Mouse (Mus musculus): Measurements from ENCODE around the gene Mark2. TPM values are rescaled to one million over a fixed set of nuclear protein-coding genes. Genes with fewer than 3 reads are reported as not detected.

The Mark2 gene
- polyA plus RNA-seq, 1 experiment from 2014 or later, result 53.9 TPM

- no peak overlapping the region for H3K27ac ChIP-seq (ENCODE audit: low read depth, low read length)
- no peak for ATAC-seq (ENCODE audit: low FRiP score)
Observed at GRCm38 (mm10) chr19:7339026-7339425, 2.6 kb downstream of the Mark2 start.

GRCm38 (mm10) chr19:7337781-7338342 lies 3.8 kb downstream of the Mark2 start:
- DNase-seq (ENCODE audit: low spot score, missing footprints), result peak; percentile 12
- H3K4me2 ChIP-seq, result no peak overlapping the region
- no peak overlapping the region for H3K27ac ChIP-seq (ENCODE audit: low read depth, low read length)
- no peak overlapping the region for H3K9ac ChIP-seq (ENCODE audit: low read length)
- 90% methylated on average over 2 of the region's 2 CpGs for WGBS
- peaks cover 25% of the 10 kb centered on the region for H3K4me1 ChIP-seq (ENCODE audit: control insufficient read depth, insufficient read depth, low read length)
- no peaks in the 10 kb centered on the region for H3K27me3 ChIP-seq (ENCODE audit: control insufficient read depth, insufficient read depth, low read length)
- no peak for ATAC-seq (ENCODE audit: low FRiP score)
- H3K9me3 ChIP-seq (ENCODE audit: control insufficient read depth, low read length), result no peaks in the 10 kb centered on the region
- H3K4me3 ChIP-seq (ENCODE audit: low read depth, low read length), result no peak overlapping the region
- H3K36me3 ChIP-seq (ENCODE audit: control insufficient read depth, insufficient read depth, low read length), result no peaks in the 10 kb centered on the region

More at GRCm38 (mm10) chr19:7339026-7339425, 2.6 kb downstream of the Mark2 start:
- H3K36me3 ChIP-seq (ENCODE audit: control insufficient read depth, insufficient read depth, low read length), result no peaks in the 10 kb centered on the region
- H3K4me1 ChIP-seq (ENCODE audit: control insufficient read depth, insufficient read depth, low read length), result peaks cover 25% of the 10 kb centered on the region
- no peaks in the 10 kb centered on the region for H3K9me3 ChIP-seq (ENCODE audit: control insufficient read depth, low read length)
- H3K4me3 ChIP-seq (ENCODE audit: low read depth, low read length), result peak overlapping the region; percentile 11; the same call in 1 of the 2 replicates
- H3K27me3 ChIP-seq (ENCODE audit: control insufficient read depth, insufficient read depth, low read length), result no peaks in the 10 kb centered on the region
- DNase-seq (ENCODE audit: low spot score, missing footprints), result peak; percentile 82
- peak overlapping the region; percentile 90 for H3K4me2 ChIP-seq
- 75% methylated on average over 5 of the region's 5 CpGs for WGBS
- peak overlapping the region; percentile 98 for H3K9ac ChIP-seq (ENCODE audit: low read length)

DNA sequence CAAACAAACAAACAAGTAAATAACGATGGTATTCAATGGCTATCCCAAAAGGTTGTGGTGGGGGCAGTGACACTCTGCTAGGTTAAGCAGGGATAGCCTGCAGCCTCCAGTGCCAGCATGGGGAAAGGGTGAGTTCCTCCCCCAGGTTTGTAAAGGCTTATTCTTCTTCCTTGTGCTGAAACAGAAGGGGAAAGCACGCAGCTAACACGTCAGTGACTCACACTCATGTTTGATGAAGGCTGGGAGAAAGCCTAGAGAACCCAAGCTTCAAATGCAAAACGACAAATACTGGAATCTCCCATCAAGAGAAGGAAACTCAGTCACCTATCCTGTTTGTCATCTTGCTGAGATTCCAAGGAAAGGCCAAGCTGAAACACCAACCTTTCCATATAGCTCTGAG lies 6.0 kb downstream of the Mark2 start:
- Histone ChIP-seq H3K4me1 (ENCODE audit: control insufficient read depth, insufficient read depth, low read length) (peaks cover 22% of the 10 kb centered on the region), H3K9me3 (ENCODE audit: control insufficient read depth, low read length) (no peaks in the 10 kb centered on the region), H3K9ac (ENCODE audit: low read length) (no peak overlapping the region), H3K36me3 (ENCODE audit: control insufficient read depth, insufficient read depth, low read length) (no peaks in the 10 kb centered on the region), H3K4me3 (ENCODE audit: low read depth, low read length) (no peak overlapping the region), H3K4me2 (no peak overlapping the region), H3K27me3 (ENCODE audit: control insufficient read depth, insufficient read depth, low read length) (no peaks in the 10 kb centered on the region), H3K27ac (ENCODE audit: low read depth, low read length) (no peak overlapping the region)
- 88% methylated on average over 4 of the region's 4 CpGs for WGBS
- DNase-seq (ENCODE audit: low spot score, missing footprints) (no peak), ATAC-seq (ENCODE audit: low FRiP score) (no peak)

DNA sequence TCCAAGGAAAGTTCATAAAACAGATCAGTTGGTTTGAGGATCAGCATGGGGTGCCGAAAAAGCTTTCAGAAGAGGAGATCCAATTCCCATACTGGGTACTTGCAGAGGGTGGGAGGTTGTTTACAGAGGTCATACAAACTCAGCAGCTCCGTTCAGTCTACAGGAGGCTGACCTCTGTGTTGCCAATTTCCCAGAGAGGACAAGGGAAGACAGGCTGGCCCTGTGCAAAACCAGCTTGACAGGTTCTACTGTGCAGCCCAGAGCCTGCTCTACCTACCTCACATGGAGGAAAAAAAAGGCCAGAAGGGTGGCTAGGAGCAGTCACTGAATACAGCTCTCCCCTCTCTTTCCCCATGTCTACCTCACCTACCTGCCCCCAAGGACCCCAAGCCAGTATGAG lies 7.6 kb downstream of the Mark2 start:
- Histone ChIP-seq H3K27me3 (ENCODE audit: control insufficient read depth, insufficient read depth, low read length) (no peaks in the 10 kb centered on the region), H3K36me3 (ENCODE audit: control insufficient read depth, insufficient read depth, low read length) (no peaks in the 10 kb centered on the region), H3K4me1 (ENCODE audit: control insufficient read depth, insufficient read depth, low read length) (peaks cover 8% of the 10 kb centered on the region), H3K9ac (ENCODE audit: low read length) (no peak overlapping the region), H3K9me3 (ENCODE audit: control insufficient read depth, low read length) (no peaks in the 10 kb centered on the region), H3K27ac (ENCODE audit: low read depth, low read length) (no peak overlapping the region), H3K4me2 (no peak overlapping the region), H3K4me3 (ENCODE audit: low read depth, low read length) (no peak overlapping the region)
- DNase-seq (ENCODE audit: low spot score, missing footprints), result no peak
- ATAC-seq (ENCODE audit: low FRiP score), result no peak
- 84% methylated on average over 2 of the region's 2 CpGs for WGBS

GRCm38 (mm10) chr19:7321391-7321790 lies 20.3 kb downstream of the Mark2 start:
- Histone ChIP-seq H3K9me3 (ENCODE audit: control insufficient read depth, low read length) (no peaks in the 10 kb centered on the region), H3K27me3 (ENCODE audit: control insufficient read depth, insufficient read depth, low read length) (no peaks in the 10 kb centered on the region), H3K4me3 (ENCODE audit: low read depth, low read length) (no peak overlapping the region), H3K36me3 (ENCODE audit: control insufficient read depth, insufficient read depth, low read length) (no peaks in the 10 kb centered on the region), H3K9ac (ENCODE audit: low read length) (no peak overlapping the region), H3K4me1 (ENCODE audit: control insufficient read depth, insufficient read depth, low read length) (no peaks in the 10 kb centered on the region), H3K27ac (ENCODE audit: low read depth, low read length) (no peak overlapping the region), H3K4me2 (no peak overlapping the region)
- ATAC-seq (ENCODE audit: low FRiP score) (no peak), DNase-seq (ENCODE audit: low spot score, missing footprints) (no peak)
- WGBS, result 90% methylated on average over 3 of the region's 3 CpGs

GRCm38 (mm10) chr19:7320181-7320580 lies 21.5 kb downstream of the Mark2 start:
- WGBS, result 76% methylated on average over 2 of the region's 2 CpGs

GRCm38 (mm10) chr19:7317716-7318115 lies 23.9 kb downstream of the Mark2 start:
- ATAC-seq (ENCODE audit: low FRiP score) (no peak), DNase-seq (ENCODE audit: low spot score, missing footprints) (no peak)
- Histone ChIP-seq H3K27me3 (ENCODE audit: control insufficient read depth, insufficient read depth, low read length) (no peaks in the 10 kb centered on the region), H3K4me3 (ENCODE audit: low read depth, low read length) (no peak overlapping the region), H3K36me3 (ENCODE audit: control insufficient read depth, insufficient read depth, low read length) (no peaks in the 10 kb centered on the region), H3K4me1 (ENCODE audit: control insufficient read depth, insufficient read depth, low read length) (no peaks in the 10 kb centered on the region), H3K9ac (ENCODE audit: low read length) (no peak overlapping the region), H3K27ac (ENCODE audit: low read depth, low read length) (no peak overlapping the region), H3K4me2 (no peak overlapping the region), H3K9me3 (ENCODE audit: control insufficient read depth, low read length) (no peaks in the 10 kb centered on the region)
- whole genome bisulfite sequencing, result 92% methylated on average over 4 of the region's 4 CpGs

More at GRCm38 (mm10) chr19:7320181-7320580, 21.5 kb downstream of the Mark2 start:
- Histone ChIP-seq H3K9me3 (ENCODE audit: control insufficient read depth, low read length) (no peaks in the 10 kb centered on the region), H3K4me2 (no peak overlapping the region), H3K36me3 (ENCODE audit: control insufficient read depth, insufficient read depth, low read length) (no peaks in the 10 kb centered on the region), H3K27me3 (ENCODE audit: control insufficient read depth, insufficient read depth, low read length) (no peaks in the 10 kb centered on the region), H3K4me3 (ENCODE audit: low read depth, low read length) (no peak overlapping the region), H3K9ac (ENCODE audit: low read length) (no peak overlapping the region), H3K4me1 (ENCODE audit: control insufficient read depth, insufficient read depth, low read length) (no peaks in the 10 kb centered on the region), H3K27ac (ENCODE audit: low read depth, low read length) (no peak overlapping the region)
- peak; percentile 76 for DNase-seq (ENCODE audit: low spot score, missing footprints)
- no peak for ATAC-seq (ENCODE audit: low FRiP score)

DNA sequence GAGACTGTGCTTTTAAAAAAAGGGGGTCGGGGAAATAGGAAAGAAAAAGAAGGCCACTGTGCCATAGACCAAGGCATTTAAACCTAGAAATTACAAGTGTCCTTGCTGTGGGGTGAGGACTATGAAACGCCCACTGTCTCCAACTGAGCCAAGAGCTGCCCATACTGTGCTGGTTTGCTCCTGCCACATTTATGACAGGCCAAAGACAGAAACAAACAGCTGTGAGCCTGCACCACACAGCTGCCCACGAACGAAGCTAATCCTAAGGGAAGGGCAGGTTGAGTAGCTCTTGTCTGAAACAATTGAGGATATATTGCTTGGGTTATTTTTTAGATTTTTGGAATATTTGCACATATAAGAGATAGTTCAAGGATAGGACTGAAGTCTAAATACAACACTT lies 24.8 kb downstream of the Mark2 start:
- no peak overlapping the region for H3K27ac ChIP-seq (ENCODE audit: low read depth, low read length)
- WGBS, result 86% methylated on average over 4 of the region's 4 CpGs
- H3K36me3 ChIP-seq (ENCODE audit: control insufficient read depth, insufficient read depth, low read length), result no peaks in the 10 kb centered on the region
- ATAC-seq (ENCODE audit: low FRiP score), result no peak
- H3K27me3 ChIP-seq (ENCODE audit: control insufficient read depth, insufficient read depth, low read length), result no peaks in the 10 kb centered on the region
- no peak overlapping the region for H3K9ac ChIP-seq (ENCODE audit: low read length)
- no peak overlapping the region for H3K4me3 ChIP-seq (ENCODE audit: low read depth, low read length)
- no peaks in the 10 kb centered on the region for H3K9me3 ChIP-seq (ENCODE audit: control insufficient read depth, low read length)
- no peak overlapping the region for H3K4me2 ChIP-seq
- H3K4me1 ChIP-seq (ENCODE audit: control insufficient read depth, insufficient read depth, low read length), result no peaks in the 10 kb centered on the region; the same call in 1 of the 2 replicates
- DNase-seq (ENCODE audit: low spot score, missing footprints), result no peak

DNA sequence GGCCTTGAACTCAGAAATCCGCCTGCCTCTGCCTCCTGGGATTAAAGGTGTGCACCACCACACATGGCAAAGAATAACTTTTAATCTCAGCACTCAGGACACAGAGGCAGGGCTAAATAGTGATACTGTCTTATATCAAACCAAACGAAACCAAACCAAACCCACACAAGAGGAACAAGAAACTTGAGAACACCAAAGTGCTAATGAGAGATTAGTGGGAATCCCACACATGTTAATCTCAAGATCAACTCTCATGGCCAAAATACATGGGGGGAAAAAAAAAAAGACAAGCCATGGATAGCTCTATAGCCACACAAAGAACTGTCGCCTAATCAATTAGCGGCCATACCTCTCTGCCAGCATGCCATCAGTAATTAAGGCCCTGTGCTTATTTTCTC lies 26.1 kb downstream of the Mark2 start:
- WGBS, result 90% methylated on average over 4 of the region's 4 CpGs
- Histone ChIP-seq H3K36me3 (ENCODE audit: control insufficient read depth, insufficient read depth, low read length) (no peaks in the 10 kb centered on the region), H3K9ac (ENCODE audit: low read length) (no peak overlapping the region), H3K4me1 (ENCODE audit: control insufficient read depth, insufficient read depth, low read length) (peaks cover 10% of the 10 kb centered on the region), H3K4me2 (no peak overlapping the region), H3K4me3 (ENCODE audit: low read depth, low read length) (no peak overlapping the region), H3K9me3 (ENCODE audit: control insufficient read depth, low read length) (no peaks in the 10 kb centered on the region), H3K27ac (ENCODE audit: low read depth, low read length) (no peak overlapping the region), H3K27me3 (ENCODE audit: control insufficient read depth, insufficient read depth, low read length) (no peaks in the 10 kb centered on the region)
- DNase-seq (ENCODE audit: low spot score, missing footprints) (peak; percentile 2), ATAC-seq (ENCODE audit: low FRiP score) (no peak)
